Mouse (Mus musculus): ENCODE data around the gene Naif1.

Naif1 gene

DNA sequence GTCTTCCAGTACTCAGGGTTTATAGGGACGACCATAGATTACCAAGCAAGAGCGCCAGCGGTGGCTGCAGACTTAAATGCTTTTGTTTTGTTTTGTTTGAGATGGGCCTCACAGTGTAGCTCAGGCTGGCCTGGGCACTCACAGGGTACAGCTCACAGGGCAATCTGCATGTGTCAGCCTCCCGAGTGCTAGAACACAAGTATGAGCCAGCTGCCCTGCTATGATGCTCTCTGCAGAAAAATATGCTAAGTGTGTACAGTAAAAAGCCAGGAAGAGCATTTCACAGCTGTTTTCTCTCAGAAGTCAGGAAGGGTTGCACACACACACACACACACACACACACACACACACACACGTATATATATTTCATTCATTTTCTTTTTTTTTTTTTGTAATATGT, 50.2 kb downstream of the Naif1 start:
- DNase-seq (ENCODE audit: low read depth, low spot score): peak; percentile 47

DNA sequence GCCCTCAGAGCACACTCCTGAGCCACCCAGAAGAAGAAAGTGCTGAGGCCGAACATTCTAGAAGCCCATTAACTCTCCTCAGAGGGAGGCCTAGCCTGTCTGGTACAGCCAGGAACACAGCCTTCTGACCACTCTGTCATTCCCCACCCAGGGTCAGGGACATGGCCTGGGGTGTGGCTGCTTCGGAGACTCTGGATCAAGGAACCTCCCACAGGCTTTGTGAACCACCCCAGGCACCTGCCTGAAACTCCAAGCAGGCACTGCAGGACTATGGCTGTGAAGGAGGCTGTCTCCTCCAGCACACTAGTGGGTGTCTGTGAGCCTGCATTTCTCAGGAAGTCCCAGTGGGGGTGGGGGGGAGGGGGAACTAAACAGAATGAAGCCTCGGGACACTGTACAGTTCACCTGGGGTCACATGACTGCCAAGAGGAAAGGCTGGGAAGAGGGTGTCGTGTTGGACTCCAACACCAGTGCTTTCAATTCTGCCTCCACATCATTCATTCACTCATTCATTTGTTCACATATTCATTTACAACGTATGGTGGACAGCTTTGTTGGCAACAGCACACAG, 51.6 kb downstream of the Naif1 start:
- DNase-seq (ENCODE audit: low read depth, low spot score): no peak

DNA sequence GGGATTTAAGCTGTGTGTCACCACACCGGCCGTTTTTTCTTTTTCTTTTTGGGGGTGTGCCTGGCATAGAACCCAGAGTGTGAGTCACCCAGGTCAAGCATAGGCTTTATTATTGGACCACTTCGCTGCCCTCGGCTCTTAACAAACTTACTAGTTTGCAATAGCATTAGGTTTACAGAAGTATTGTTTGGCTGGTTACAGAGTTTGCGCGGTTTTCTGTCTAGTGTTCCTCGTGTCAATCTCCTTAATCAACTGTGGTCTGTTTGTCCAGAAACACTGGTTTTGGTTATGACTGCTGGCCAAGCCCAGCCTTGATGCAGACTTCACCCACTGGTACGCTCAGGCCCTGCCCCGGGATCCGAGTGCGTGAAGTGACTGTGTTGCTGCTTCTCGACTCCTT, 52.6 kb downstream of the Naif1 start:
- DNase-seq (ENCODE audit: low read depth, low spot score): no peak

DNA sequence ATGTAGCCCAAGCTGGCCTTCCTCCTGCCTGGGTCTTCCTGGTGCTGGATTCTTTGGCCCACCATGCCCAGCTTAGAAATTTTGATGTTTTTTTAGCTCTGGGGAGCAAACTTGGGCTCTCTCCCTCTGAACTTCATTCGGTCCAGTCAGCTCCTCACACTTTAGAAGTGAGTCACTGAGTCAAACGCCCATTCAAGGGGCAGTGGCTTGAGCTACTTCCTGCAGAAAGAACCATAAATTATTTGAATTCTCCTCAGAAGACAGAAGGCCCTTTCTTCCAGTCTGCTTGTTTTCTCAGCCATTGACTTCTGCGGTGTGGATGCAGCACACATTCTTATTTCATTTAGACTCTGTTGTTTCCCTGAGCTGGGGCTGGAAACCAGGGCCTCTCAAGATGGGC, 53.3 kb downstream of the Naif1 start:
- DNase-seq (ENCODE audit: low read depth, low spot score): no peak

DNA sequence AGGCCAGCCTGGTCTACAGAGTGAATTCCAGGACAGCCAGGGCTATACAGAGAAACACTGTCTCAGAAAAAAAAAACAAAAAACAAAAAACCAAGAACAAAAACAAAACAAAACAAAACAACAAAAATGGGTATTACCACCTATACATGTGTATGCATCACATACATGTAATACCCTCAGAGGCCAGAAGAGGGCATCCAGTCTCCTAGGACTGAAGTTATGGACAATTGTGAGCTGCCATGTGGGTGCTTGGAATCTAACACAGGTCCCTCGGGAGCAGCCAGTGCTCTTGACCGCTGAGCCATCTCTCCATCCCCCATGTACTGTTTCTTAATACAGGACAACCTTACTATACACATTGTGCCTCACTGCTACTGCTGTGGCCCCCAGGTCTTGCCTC, 55.3 kb downstream of the Naif1 start:
- DNase-seq (ENCODE audit: low read depth, low spot score): no peak
